Mouse (Mus musculus) layer of hippocampus, adult 8-10 months (tissue): ENCODE results near the gene Gemin4. TPM values are rescaled to one million over a fixed set of nuclear protein-coding genes. Genes with fewer than 3 reads are reported as not detected.
"Not testable (repeated sequence)": the region's sequence is repeated elsewhere in the genome, so short reads cannot be mapped to it uniquely, and the experiment has no call there.

Source experiments
- DNase-seq, 2 experiments: peaks; one replicate each; pipeline ENCODE4 v3.0.0; 2022; ENCODE audit warnings: low spot score in 2 of 2
- total RNA-seq, 4 experiments: library from RNA; stranded (reverse); gene quantifications; 2 replicates each; pipeline ENCODE4 v1.2.4; 2022

Gene Gemin4
- total RNA-seq, 4 experiments from 2014 or later, result 9.5 to 13.7 (median 10.9) TPM

DNA sequence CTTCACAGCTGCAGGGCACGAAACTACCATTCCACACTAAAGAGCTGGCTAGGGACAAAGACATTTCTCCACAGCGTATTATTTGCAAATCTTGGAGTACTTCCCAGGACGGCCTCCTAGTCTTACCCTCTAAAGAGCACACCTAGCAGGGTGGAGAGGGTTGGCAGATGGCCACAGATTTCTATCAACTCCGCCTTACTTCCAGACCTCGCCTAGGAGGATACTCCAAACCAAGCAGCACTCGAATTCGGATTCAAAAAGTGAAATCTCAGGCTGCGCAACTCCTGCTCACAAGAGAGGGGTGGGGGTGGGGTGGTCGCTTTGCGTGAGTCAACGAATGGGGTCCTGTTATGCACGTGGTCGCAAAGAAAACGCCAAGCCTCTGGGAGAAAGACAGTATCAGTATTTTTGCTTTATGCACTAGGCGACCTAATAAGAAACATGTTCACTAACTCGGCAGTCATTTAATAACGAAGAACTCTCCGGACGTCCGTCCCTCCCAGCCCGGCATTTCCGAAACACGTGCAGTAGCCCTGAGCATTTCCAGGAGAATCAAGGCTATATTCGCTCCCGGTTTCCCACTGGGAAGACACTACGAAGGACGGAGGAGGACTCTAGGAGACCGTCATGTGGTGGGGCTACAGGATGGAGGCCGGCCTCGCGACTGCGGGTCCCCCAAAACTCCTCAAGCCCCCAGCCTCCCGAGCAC lies 629 bp downstream of the Gemin4 start:
- DNase-seq, result peak in 1 of 2 experiments; percentile 47

DNA sequence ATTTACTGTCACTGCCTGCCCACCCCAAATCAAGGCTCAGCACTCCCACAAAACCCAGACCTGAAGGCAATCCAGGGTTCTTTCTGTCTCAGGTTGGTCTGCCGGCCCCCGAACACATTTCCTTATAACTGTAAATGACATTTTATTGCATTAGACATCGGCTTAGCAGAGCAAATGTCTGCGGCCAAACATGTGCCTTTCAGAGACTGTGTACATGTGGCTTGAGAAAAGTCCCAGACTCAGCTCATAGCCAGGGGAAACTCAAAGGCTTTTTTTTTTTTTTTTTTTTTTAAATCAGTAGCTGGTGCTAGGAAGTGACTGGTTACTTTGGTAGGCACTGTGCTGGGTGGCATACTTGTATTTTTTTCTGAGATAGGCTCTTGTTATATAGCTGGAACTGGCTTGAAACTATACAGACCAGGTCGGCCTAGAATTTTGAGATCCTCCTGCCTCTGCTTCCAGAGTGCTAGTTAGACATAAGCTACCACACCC lies 1.4 kb downstream of the Gemin4 start:
- DNase-seq, result no peak

DNA sequence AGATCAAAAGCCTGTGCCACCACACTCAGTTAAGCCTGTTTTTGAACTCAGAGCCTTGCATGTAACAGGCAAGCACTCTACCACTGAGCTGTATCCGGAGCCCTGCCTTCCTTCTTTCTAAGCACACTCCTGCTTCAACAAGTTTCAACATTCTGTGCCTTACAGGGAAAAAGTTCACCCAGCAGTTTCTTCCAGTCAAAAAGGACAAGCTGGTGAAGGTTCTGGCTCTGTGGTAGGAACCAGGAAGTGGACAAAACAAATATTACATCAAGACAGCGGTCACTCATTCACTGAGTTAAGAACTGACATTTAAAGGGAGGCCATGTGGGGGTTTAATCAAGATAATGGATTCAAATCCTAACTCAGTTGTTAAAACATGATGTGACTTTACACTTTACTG lies 2.5 kb downstream of the Gemin4 start:
- no peak for DNase-seq

DNA sequence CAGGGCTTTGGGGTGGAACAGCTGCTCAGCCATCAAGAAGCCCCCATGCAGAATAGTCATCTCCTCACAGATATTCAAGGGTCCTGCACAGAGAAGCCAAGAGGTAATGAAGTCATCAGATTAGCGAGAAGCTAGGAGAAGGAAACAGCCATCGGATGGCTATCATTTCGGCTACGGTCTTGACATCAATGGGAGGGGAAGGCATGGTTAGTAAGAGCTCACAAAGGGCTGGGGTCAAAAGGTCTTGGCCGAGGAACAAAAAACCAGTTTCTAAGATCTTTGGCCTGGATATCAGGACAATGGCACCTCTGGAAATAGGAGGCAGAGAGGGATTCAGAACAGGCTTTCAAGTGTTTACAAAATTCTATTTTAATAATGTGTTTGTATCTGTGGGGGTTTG lies 3.6 kb downstream of the Gemin4 start:
- no peak for DNase-seq

DNA sequence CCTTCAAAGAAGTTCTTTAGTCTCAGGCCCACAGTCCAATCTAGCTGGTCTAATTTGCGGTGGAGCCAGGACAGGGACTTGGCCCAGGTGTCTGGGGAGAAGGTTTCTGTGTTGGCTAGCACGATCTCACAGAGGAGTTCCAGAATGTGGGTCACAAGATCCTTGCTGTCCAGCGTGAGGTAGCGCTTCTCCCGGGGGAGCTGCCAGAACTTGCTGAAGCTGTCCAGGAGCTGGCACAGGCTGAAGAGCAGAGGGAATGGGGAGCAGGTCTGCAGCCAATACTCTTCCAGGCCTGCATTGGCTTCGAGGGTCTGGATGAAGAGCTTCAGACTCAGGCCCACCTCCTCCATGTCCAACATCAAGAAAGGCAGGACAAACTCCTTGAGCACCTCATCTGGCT lies 5.9 kb downstream of the Gemin4 start:
- not testable (repeated sequence) for DNase-seq

DNA sequence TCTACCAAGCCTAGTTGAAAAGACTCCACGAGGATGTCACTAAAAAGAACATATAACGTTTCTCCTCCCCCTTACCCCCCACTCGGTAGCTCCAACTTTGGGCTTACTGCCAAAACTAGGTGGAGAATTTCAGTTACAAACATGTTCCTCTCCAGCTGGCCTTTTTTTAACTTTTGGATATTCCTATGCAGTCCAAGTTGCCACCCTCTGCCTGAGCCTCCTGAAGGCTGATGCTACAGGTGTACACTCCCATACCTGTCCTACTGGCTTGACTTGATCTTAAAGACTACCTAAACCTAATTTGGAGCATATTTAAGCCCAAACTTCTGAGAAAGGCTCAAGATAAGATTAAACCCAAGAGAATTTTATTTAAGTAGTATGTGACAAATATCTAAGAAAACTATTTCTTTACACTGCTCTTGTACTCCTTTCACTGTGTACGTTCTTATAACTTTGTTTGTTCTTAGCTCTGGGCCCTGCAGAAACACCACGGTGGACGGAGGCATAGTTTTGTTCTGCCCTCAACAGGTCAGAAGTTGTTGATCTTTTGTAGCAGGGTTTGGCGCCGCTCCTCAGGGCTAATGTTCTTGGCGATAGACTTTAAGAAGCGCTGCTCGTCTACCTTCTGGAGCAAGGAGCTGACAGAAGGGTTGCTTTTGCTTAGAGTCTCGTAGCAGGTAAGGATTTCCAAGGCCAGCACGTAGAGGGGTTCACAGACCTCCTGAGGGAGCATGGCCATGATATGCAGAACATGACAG lies 7.1 kb downstream of the Gemin4 start:
- DNase-seq, result no peak

DNA sequence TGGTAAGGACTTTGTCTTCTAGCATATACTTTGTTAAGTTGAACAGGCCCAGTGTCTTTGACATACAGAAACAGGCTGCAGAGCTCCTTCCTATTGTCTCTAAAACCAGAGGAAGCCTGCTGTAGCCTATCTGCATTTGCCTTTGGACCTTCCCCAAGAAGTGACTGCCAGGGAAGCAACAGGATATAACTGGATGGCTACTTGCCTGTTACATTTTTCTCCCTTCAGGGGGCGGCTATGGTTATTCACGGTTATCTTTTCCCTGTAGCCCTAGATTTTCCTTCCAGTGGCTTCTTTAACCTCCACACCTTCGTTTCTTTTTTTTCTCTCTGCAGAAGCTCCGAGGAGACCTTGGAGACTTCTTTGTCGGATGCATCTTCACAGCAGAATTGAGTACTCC lies 10.7 kb downstream of the Gemin4 start:
- DNase-seq, result no peak

DNA sequence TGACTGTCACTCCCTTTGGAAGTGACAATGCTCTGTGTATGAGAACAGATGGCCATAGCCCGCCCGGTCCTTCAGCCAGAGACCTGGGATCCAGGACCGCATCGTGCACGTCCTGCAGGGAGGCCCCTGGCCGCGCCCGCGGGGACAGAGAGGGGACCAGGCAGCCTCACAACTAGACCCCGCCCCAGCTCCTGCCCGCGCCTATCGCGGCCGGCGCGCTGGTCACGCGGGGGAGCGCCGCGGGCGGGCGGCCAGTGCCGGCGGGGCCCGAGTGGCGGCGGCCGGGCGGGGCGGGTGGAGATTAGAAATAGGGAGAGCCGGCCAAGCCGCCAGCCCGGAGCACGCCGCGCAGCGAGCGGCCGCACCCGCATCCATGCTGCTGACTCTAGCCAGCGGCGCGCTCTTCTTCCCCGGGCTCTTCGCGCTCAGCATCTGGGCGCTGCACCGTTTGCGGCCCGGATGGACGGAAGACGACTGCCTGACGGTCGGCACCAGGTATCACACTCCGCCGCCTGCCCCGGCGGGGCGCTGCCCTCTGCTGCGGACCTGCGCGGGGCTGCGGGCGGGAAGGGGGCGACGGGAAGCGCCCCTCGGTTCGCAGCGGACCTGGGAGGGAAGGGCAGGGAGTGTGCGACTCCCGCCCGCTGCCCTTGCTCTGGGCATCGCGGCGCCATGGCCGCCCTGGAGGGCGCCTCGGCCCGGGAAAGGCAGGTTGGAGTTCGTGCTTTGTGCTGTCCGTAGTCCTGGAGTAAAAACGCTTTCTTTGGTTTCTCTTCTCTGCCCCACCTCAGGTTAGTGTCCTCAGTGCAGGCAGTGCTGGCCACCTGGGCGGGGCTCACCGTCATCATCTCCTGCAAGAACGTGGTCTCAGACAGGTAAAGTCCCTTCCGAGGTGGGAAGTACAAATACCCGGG lies 15.4 kb downstream of the Gemin4 start:
- peak; percentile 63 to 81 for DNase-seq

DNA sequence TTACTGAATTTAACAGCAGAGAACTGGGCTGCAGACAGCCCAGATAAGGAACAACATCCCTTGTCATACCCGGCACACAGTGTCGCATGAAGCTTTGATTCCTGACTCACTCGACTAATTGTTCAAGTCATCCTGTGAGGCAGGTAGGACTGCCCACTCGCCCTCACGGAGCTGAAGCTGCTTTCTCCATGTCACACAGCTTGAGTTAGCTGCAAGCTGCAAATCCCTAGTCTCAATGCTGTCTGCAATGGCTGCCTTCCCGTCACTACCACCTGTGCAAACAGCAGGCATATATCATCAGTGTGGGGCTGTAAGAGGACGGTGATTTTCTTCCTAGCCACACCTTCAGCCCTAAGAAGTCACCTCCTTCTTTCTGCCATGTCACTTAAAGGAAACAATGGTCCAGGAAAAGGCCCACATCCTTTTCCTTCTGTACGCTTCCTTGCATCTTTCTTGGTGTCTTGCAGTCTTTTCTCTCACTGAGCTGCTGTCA lies 20.4 kb downstream of the Gemin4 start:
- DNase-seq, result no peak

DNA sequence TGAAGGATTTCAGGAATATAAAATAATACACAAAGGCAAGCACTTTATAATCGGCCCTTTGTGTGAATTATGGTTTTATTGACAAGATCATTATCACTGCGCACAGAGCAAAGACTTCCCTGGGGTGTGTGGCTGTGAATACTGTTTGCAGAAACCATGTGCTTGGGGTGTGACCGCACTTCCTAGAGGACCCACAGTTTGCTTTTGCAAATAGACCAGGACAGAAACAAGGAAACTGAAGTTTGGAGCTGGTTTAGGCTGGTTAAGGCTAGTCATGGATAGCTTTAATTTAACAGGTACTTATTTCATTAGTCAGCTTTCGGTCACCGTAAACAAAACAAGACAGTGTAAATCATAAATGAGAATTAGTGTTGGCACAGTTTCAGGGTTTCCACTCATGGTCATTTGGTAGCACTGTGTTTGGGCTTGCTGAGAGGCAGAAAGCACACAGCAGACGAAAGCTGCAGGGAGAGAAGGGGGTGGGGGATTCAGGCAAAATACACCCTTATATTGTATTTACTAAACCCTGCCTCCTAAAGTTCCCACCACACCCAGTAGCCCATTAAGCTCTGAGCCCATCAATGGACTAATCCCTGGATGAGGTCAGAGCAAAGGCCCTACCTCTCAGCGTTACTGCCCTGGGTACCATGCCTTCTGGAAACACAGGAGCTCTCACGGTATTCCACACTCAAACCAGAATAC lies 21.0 kb downstream of the Gemin4 start:
- no peak for DNase-seq

DNA sequence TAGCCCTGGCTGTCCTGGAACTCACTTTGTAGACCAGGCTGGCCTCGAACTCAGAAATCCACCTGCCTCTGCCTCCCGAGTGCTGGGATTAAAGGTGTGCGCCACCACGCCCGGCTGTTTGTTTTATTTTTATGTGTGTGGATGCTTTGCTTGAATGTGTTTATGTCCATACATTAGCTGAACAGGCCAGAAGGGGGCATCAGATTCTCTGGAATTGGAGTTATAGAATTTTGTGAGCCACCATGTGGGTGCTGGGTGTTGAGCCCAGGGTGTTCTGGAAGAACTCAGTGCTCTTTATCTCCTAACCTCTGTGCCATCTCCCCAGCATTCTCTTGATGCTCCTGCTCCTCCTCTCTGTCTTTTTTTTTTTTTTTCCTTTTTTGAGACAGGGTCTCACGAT lies 30.6 kb downstream of the Gemin4 start:
- DNase-seq, result no peak

DNA sequence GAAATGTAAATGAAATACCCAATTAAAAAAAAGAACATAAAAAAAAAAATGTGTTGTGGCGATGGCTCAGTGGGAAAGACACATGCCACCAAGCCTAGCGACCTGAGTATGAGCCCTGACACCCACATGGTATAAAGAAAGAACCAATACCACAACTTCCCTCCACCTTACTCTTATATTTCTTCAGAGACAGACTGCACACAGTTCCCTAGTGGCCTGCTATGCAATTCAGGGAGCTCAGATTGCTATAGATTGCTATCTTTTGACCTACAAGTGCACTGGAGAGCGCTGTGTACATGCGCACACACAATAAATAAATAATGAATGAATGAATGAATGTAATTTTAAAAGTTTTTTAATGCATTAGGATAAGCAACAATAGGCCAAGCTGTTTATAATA lies 33.7 kb downstream of the Gemin4 start:
- no peak for DNase-seq

DNA sequence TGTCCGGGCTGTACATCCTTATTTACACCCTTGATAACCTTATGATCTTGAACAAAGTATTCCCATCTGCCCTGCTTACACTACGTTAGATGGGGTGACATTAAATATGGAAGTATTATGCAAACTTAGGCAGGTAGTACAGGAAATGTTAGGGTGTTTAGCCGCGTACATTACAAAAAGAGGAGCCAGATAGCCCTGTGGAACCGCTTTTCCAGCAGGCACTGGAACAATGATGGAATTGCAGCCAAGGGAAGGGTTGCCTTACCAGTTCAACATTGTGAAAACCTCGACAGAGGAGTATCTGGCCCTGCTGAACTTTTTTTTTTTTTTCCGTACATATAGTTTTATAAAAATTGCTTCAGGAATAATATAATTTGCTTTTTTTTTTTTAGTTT lies 37.3 kb downstream of the Gemin4 start:
- no peak for DNase-seq

DNA sequence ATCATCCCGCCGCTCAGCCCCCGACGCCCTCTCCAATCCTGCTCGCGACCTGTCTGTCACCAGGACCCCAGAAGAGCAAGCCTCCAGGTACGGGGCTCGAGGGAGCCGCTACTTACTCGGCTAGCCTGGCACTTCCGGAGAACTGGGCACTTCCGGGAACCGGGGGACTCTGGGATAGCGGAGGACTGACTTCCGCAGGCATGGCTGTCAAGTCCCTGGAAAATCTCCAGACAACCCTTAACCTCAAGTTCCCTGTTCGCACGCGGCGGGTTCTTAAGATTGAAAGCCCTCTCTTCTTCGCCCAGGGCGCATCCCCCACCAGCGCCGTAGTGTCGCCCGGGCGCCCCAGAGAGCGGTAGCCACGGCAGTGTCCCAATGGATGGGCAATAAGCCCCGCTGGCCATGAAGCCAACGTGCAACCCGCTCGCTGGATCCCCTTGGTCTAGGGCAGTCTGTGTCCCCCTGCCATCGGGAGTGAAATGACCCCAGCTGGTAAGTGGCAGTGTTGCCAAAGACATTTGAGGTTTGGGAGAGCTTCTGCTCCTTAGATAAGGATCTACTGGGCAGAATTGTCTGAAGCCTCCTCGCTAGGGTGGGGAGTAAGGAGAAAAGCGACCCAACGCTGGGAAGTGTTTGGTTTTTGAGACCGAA lies 37.8 kb downstream of the Gemin4 start, which contains the start of the genes Vps53 and Fam57a:
TSS of gene Vps53 (minus strand) at position 153 of the 651 bp plus-strand sequence.
TSS of gene Fam57a (plus strand) at position 177 of the 651 bp plus-strand sequence.
- peak; percentile 77 to 88 for DNase-seq

DNA sequence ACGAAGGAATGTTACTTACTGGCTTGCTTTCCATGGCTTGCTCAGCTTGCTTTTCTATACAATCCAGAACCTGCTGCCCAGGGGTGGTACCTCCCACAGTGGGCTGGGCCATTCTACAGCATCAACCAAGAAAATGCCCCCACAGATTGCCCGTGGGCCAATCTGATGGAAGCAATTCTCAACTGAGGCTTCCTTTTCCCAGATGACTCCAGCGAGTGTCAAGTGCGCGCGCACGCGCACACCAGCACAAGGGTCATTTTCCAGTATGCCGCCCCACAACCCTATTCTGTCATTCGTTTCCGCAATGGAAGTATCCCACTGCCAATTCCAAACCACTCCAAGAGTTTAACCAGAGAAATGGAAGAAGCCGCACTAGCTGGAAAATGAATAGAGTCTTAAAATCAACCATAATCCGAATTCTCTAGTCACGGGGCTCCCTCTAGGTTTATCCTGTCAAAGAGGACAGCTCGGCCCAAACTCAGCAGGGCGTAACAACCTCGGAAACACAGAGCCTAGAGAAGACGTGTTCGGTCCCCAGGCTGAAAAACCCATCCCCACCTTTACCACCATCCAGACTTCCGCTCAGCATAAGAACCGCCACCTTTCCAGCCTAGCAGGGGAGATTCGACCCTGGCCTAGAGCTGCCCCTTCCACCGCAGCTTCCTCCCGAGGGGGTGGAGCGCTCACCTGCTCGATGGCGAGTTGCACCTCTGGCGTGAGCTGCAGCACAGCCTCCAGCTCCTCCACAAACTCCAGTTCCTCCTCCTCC lies 38.6 kb downstream of the Gemin4 start:
- peak in 1 of 2 experiments; percentile 39 for DNase-seq

DNA sequence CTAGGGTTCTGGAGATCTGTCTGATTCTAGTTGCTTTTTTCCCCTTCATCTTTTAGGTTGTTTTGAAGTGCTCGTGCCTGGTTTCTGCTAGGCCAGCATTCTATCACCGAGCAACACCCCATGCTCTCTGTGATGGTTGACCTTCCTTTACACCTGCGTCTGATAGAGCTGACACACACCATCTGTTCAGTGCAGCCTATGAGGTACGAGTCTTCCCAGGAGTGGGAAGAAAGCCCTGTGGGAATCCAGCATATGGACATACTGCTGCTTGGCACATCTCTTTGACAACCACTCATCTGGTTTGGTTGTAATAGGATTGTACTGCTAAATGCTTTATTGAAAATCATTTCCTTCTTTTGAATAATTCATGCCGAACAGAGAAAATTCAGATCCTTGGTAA lies 47.3 kb downstream of the Gemin4 start:
- DNase-seq, result peak in 1 of 2 experiments; percentile 29

DNA sequence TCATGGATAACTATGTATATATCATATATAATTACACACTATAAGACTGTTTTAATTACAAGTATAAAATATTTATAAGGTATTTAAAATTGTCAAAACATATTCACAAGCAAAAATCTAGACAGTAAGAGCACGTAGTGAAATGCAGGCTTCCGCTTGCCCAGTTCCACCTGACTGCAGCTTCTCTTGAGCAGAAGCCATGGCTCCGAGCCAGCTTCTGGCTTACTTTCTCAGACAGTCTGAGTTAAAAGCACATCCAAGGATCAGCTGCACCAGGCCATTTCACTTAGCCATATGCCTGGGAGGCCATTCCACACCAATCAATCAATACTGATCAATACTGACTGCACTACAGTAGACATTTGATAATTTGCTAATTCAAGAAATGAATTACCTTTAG lies 48.5 kb downstream of the Gemin4 start:
- DNase-seq, result no peak

DNA sequence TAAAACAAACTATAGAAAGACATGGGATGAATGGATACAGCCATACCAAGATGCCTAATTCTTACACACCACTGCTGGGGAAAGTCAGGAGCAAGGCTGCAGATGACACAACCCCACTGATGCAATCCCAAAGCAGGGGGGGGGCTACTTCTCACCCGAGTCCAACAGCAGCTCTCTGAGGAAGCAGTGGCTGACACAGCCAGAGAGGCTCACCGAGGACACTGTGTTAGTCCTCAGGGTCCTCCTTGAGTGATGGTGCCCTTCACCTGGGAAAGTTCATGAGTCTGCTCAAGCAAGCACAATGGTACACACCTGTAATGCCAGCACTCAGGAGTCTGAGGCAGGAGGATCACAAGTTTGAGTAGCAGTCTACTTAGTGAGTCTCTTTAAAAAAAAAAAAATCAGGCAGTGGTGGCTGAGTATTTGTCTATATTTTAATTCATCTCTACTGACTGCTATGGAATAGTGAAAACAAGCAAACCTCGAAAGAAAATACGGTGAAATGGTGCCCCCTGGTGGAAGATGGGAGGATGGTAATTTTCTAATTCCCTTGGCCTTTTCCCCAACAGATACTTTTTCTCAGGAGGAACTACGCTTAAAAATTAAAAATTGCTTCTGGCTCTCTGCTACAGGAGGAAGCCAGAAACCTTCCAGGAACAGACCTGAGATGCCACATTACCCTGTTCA lies 50.2 kb downstream of the Gemin4 start:
- peak in 1 of 2 experiments; percentile 81 for DNase-seq

DNA sequence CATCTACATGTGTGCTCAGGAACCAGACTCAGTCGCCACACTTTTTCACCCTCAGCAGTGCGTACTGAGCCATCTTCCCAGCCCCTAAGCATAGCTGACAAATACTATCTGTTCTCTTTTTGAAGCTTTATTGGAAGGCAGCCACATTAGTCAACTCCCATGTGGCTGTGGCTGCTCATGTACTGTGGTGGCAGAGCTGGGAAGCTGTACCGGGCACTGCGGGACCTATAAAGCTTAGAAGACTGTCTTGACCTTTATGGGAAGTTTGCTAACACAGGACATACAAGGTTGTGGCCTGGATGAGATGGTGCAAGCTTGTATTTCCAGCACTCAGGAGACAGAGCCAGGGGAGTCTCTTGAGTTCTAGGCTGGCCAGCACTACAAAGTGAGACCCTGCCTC lies 50.8 kb downstream of the Gemin4 start:
- DNase-seq, result peak in 1 of 2 experiments; percentile 22
